Mouse (Mus musculus): Measurements from ENCODE around the gene Pfdn6. TPM values are rescaled to one million over a fixed set of nuclear protein-coding genes. Genes with fewer than 3 reads are reported as not detected.
"Not testable (repeated sequence)": the region's sequence is repeated elsewhere in the genome, so short reads cannot be mapped to it uniquely, and the experiment has no call there.

Pfdn6 gene
- polyA plus RNA-seq, 1 experiment = 29.8 TPM

DNA sequence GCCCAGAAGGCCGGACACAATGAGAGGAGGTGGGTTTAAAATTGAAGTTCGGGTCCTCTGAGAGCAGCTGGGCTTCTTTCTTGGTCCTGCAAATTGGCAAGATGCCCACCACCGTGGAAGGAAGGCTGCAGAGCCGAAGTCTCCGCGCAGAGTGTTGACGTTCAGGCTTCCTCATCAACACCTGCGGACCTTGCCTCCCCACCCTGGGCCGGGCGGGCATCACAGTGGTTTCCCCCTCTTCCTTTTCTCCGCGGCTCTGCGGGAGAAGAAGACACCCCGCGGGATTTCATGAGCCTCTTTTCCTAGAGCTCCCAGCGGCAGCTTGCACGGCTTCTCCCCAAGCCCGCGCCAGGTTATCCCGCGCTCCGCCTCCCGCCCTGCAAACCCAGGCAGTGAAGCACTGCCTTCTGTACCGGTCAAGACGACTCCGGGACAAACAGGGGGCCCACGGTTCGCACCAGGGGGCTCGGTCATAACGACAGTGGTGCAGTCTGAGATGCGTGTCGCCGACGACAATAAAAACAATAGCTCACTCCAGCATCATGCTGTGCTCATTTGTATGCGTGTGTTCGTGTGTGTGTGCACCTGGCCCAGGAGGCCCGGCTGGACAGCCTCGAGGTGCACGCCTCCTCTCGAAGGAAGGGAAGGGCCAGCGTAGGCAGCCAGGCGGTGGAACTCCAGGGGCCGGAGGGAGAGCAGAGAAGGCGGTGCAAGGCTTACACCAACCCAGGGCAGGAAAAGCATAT is 31.6 kb downstream of the Pfdn6 start:
- Histone ChIP-seq H3K27me3 (ENCODE audit: control insufficient read depth, insufficient read depth, low read length) (no peaks in the 10 kb centered on the region), H3K4me1 (replicated peaks; ENCODE audit: control insufficient read depth, insufficient read depth, low read length) (peaks cover 21% of the 10 kb centered on the region), H3K36me3 (ENCODE audit: control insufficient read depth, insufficient read depth, low read length) (peaks cover 19% of the 10 kb centered on the region), H3K27ac (ENCODE audit: control insufficient read depth, insufficient read depth, low read length) (peak overlapping the region; percentile 18), H3K4me3 (ENCODE audit: control insufficient read depth, insufficient read depth, low read length) (peak overlapping the region; percentile 62)
- WGBS = under 1% methylated on average over 44 of the region's 44 CpGs
- peak; percentile 50 for DNase-seq
- no peak; the same call in 1 of the 2 replicates for TF ChIP-seq CTCF (IDR thresholded peaks at IDR 0.05; ENCODE audit: borderline replicate concordance, control insufficient read depth, extremely low read depth, insufficient read depth, low read length, poor library complexity)
- no peak for TF ChIP-seq POLR2A (IDR thresholded peaks at IDR 0.05; ENCODE audit: control insufficient read depth, extremely low read depth, insufficient read depth, low read length, poor library complexity)

DNA sequence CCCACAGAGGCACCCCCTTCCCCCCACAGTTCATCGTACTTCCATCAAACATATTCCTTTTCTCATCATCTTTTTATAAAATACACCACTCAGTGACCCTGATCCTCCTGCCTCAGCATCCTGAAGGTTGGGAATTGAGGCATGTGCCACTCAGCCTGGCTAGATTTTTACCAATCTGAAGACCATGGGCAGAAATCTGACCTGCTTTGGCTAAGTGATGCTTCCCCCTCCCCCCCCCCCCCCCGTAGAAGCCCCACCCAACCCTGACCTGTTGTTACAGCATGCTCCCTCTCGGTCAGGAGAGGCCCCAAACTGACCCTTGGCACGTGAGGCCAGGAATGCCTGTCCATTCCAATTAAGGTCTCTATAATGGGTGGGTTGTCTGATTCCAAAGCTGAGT is 35.3 kb downstream of the Pfdn6 start, which contains the start of gene Platr17:
Gene Platr17, plus strand, starts transcription at position 301 of the 400 bp plus-strand sequence.
- DNase-seq; H3K4me3 ChIP-seq (ENCODE audit: control insufficient read depth, insufficient read depth, low read length); H3K27ac ChIP-seq (ENCODE audit: control insufficient read depth, insufficient read depth, low read length); H3K36me3 ChIP-seq (ENCODE audit: control insufficient read depth, insufficient read depth, low read length); H3K27me3 ChIP-seq (ENCODE audit: control insufficient read depth, insufficient read depth, low read length): not testable (repeated sequence)
- H3K4me1 ChIP-seq (replicated peaks; ENCODE audit: control insufficient read depth, insufficient read depth, low read length) = peaks cover 12% of the 10 kb centered on the region
- 73% methylated on average over 4 of the region's 4 CpGs for WGBS

DNA sequence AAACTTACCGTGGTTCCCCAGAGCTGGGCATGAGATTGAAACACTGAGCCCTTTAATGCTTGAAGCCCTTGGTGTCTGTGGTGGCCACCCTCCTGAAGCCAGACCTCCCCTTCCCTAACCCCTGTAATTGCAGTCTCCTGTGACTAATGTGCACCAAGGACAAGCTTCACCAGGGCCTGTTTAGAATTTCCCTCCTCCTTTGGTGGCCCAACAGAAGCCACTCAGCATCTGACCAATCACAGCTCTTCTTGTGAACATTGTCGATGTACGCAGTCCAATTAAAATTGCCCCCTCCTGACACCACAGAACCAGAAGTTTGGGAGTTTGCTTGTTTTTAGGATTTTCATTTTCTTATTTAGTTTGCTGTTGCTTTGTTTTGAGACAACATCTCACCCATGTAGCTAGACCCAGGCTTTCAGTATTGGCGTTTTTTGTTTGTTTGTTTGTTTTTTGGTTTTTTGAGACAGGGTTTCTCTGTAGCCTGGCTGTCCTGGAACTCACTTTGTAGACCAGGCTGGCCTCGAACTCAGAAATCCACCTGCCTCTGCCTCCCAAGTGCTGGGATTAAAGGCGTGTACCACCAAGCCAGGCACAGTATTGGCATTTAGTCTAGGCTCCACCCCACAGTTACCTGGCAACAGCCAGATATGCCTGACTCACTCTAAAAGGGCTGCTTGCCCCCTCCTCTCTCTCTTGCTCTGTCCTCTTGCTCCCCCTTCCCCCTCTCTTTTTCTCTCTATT is 36.1 kb downstream of the Pfdn6 start:
- not testable (repeated sequence) for H3K27ac ChIP-seq (ENCODE audit: control insufficient read depth, insufficient read depth, low read length); DNase-seq; H3K4me3 ChIP-seq (ENCODE audit: control insufficient read depth, insufficient read depth, low read length); H3K27me3 ChIP-seq (ENCODE audit: control insufficient read depth, insufficient read depth, low read length); H3K36me3 ChIP-seq (ENCODE audit: control insufficient read depth, insufficient read depth, low read length)
- H3K4me1 ChIP-seq (replicated peaks; ENCODE audit: control insufficient read depth, insufficient read depth, low read length) = peaks cover 11% of the 10 kb centered on the region
- 85% methylated on average over 6 of the region's 6 CpGs for WGBS

DNA sequence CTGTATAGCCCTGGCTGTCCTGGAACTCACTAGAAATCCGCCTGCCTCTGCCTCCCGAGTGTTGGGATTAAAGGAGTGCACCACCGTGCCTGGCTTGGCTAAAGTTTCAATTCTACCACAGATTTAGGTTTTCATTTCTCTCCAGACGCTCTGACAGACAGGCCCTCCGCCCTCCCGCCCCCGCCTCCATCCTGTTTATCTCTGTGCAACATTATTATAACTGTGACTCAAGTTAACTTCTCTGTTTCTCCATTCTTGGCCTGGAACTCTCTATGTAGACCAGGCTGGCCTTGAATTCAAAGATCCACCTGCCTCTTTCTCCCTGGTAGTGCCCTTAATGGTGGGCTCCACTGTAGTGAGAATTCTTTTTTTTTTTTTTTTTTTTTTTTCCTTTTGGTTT is 37.7 kb downstream of the Pfdn6 start:
- 30% methylated on average over 7 of the region's 7 CpGs for WGBS
- Histone ChIP-seq H3K36me3 (ENCODE audit: control insufficient read depth, insufficient read depth, low read length) (no peaks in the 10 kb centered on the region), H3K4me3 (ENCODE audit: control insufficient read depth, insufficient read depth, low read length) (no peak overlapping the region), H3K27me3 (ENCODE audit: control insufficient read depth, insufficient read depth, low read length) (no peaks in the 10 kb centered on the region), H3K27ac (ENCODE audit: control insufficient read depth, insufficient read depth, low read length) (peak overlapping the region; percentile 67), H3K4me1 (replicated peaks; ENCODE audit: control insufficient read depth, insufficient read depth, low read length) (peaks cover 5% of the 10 kb centered on the region; the same call in 1 of the 2 replicates)
- no peak for DNase-seq
- TF ChIP-seq POLR2A (IDR thresholded peaks at IDR 0.05; ENCODE audit: control insufficient read depth, extremely low read depth, insufficient read depth, low read length, poor library complexity) = no peak
- TF ChIP-seq CTCF (IDR thresholded peaks at IDR 0.05; ENCODE audit: borderline replicate concordance, control insufficient read depth, extremely low read depth, insufficient read depth, low read length, poor library complexity) = no peak

DNA sequence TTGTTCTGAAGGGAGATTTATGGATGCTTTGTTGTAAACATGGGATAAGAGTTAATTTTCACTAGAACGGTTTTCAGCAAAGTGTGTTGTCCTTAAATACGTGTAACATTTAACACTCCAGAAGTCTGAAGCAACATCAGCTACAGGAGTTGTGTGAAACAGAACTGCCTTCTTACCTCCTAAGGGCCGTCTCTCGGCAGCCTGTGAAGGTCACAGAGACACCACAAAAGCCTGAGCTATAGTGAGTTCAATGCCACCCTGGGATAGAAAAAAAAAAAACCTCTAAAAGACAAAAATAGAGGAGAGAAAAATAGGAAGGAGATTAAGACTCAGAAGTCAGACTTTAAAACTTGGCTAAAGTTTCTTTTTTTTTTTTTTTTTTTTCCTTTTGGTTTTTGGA is 38.1 kb downstream of the Pfdn6 start:
- Histone ChIP-seq H3K36me3 (ENCODE audit: control insufficient read depth, insufficient read depth, low read length) (no peaks in the 10 kb centered on the region), H3K27me3 (ENCODE audit: control insufficient read depth, insufficient read depth, low read length) (no peaks in the 10 kb centered on the region), H3K4me3 (ENCODE audit: control insufficient read depth, insufficient read depth, low read length) (no peak overlapping the region), H3K27ac (ENCODE audit: control insufficient read depth, insufficient read depth, low read length) (peak overlapping the region; percentile 67), H3K4me1 (replicated peaks; ENCODE audit: control insufficient read depth, insufficient read depth, low read length) (peaks cover 5% of the 10 kb centered on the region; the same call in 1 of the 2 replicates)
- TF ChIP-seq POLR2A (IDR thresholded peaks at IDR 0.05; ENCODE audit: control insufficient read depth, extremely low read depth, insufficient read depth, low read length, poor library complexity) (no peak), CTCF (IDR thresholded peaks at IDR 0.05; ENCODE audit: borderline replicate concordance, control insufficient read depth, extremely low read depth, insufficient read depth, low read length, poor library complexity) (no peak)
- DNase-seq = no peak
- WGBS = 84% methylated on average over 4 of the region's 4 CpGs

DNA sequence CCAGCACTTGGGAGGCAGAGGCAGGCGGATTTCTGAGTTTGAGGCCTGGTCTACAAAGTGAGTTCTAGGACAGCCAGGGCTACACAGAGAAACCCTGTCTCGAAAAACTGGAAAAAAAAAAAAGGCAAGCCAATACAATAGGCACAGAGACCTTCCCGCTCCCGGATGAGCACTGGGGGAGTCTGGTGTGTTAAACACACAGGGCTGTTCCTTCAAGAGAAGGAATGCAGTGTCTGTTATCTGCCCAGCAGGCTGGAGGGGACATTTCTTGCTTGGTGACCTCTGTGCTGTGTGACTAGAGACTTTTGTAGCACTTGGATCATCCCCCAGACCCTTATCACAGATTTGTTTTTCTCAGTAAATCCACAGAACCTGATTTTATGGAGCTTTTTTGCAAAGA is 38.5 kb downstream of the Pfdn6 start:
- Histone ChIP-seq H3K4me1 (replicated peaks; ENCODE audit: control insufficient read depth, insufficient read depth, low read length) (peaks cover 5% of the 10 kb centered on the region; the same call in 1 of the 2 replicates), H3K36me3 (ENCODE audit: control insufficient read depth, insufficient read depth, low read length) (no peaks in the 10 kb centered on the region), H3K4me3 (ENCODE audit: control insufficient read depth, insufficient read depth, low read length) (no peak overlapping the region), H3K27ac (ENCODE audit: control insufficient read depth, insufficient read depth, low read length) (peak overlapping the region; percentile 59), H3K27me3 (ENCODE audit: control insufficient read depth, insufficient read depth, low read length) (no peaks in the 10 kb centered on the region)
- 90% methylated on average over 4 of the region's 4 CpGs for WGBS
- no peak for DNase-seq
- no peak for TF ChIP-seq POLR2A (IDR thresholded peaks at IDR 0.05; ENCODE audit: control insufficient read depth, extremely low read depth, insufficient read depth, low read length, poor library complexity)
- TF ChIP-seq CTCF (IDR thresholded peaks at IDR 0.05; ENCODE audit: borderline replicate concordance, control insufficient read depth, extremely low read depth, insufficient read depth, low read length, poor library complexity) = no peak
